Mouse (Mus musculus): ENCODE results near the gene Arpc5l.
"Not testable (repeated sequence)": the region's sequence is repeated elsewhere in the genome, so short reads cannot be mapped to it uniquely, and the experiment has no call there.

Arpc5l gene

DNA sequence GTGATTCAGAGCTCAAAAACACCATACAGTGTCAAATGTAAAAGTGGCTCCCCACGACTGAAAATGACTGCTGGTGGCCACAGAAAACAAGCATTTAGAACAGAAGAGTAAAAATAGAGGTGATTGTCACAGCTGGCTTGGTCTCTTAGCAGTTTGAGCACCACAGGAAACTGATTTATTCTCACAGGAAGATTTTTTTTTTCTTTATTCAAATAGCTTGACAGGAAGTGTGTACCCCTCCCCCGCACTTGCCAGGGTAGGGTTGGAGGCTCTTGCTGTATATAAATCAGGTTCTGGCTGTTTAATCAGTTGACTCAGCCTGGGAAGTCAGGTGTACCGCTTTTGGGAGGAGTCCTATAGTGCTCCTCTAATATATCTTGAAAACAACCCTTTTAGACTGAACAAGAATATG, 3.8 kb downstream of the Arpc5l start:
- CTCF ChIA-PET: interaction anchor here in 1 of 4 experiments (0.5 kb wide), 1 partner anchor 81 kb away, joined by 3 read pairs; the partner anchor contains the start of gene Nr6a1

DNA sequence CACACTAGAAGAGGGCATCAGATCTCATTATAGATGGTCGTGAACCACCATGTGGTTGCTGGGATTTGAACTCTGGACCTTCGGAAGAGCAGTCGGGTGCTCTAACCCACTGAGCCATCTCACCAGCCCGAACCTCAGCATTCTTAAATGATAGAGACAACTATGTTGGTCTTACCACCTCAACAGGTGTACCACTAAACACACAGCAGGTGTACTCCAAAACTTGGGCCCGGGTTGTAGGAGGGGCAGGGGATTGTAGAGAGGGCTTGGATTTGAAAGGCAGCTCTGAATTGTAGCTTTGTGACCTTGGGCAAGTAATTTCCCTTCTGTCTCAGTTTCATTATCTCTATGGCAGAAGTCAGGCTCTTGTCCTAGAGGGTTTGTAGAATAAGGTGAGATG, 5.0 kb downstream of the Arpc5l start:
- CTCF ChIA-PET: not testable (repeated sequence)
- POLR2A ChIA-PET: interaction anchor here in 3 of 4 experiments (0.7 to 13.2 kb wide), 5 partner anchors 8 to 25 kb away, joined by 3 to 225 read pairs (median 29); no protein-coding TSS in a partner anchor

More for the DNA sequence above, 3.8 kb downstream of the Arpc5l start:
- POLR2A ChIA-PET: interaction anchor here in 3 of 4 experiments (0.7 to 13.2 kb wide), 16 partner anchors 8 to 181 kb away, joined by 3 to 225 read pairs (median 5); partner anchors contain the start of genes Golga1 (in 1 of the 3) and Scai (in 1 of the 3)

DNA sequence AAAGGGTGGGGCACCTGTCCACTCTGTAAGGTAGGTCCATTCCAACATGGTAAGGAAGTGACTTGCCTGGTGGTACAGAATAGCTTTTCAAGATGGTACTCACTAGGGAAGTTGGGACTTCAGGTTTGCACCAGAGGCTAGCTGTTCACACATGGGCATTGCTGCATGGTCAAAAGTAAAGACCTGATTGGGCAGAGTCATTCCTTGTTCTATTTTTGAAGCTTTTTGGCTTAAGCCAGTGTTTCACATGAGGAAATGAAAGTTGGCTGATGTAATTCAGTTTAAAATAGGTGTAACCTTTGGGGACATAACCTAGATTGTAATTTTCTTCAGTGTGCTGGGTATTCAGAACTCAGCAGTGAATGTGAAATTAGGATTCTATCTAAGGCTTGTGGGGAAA, 6.1 kb downstream of the Arpc5l start:
- ChIA-PET CTCF (no interaction called here), POLR2A (interaction anchor here in 1 of 4 experiments (1.3 to 9.0 kb wide), 2 partner anchors 8 to 12 kb away, joined by 4 to 55 read pairs; no protein-coding TSS in a partner anchor)

- ChIA-PET CTCF (no interaction called here), POLR2A (interaction anchor here in 1 of 4 experiments (1.3 to 9.0 kb wide), 2 partner anchors 9 to 13 kb away, joined by 4 to 55 read pairs; no protein-coding TSS in a partner anchor)
These were observed 6.8 kb downstream of the Arpc5l start for GRCm38 (mm10) chr2:39011971-39012370.

- ChIA-PET POLR2A (interaction anchor here in 3 of 4 experiments (0.5 to 9.0 kb wide), 6 partner anchors 9 to 120 kb away, joined by 3 to 62 read pairs (median 24); partner anchors contain the start of genes Arpc5l (in 2 of the 3) and Rpl35 (in 2 of the 3)), CTCF (interaction anchor here in 1 of 4 experiments (1.0 kb wide), 1 partner anchor 14 kb away, joined by 3 read pairs; no protein-coding TSS in a partner anchor)
These were observed 7.7 kb downstream of the Arpc5l start for GRCm38 (mm10) chr2:39012768-39013279.

- ChIA-PET CTCF (no interaction called here), POLR2A (interaction anchor here in 3 of 4 experiments (0.9 to 7.9 kb wide), 9 partner anchors 9 to 136 kb away, joined by 3 to 62 read pairs (median 5); partner anchors contain the start of genes Arpc5l (in 2 of the 3) and Rpl35 (in 2 of the 3))
These were observed 11.4 kb downstream of the Arpc5l start for GRCm38 (mm10) chr2:39016581-39016980.

DNA sequence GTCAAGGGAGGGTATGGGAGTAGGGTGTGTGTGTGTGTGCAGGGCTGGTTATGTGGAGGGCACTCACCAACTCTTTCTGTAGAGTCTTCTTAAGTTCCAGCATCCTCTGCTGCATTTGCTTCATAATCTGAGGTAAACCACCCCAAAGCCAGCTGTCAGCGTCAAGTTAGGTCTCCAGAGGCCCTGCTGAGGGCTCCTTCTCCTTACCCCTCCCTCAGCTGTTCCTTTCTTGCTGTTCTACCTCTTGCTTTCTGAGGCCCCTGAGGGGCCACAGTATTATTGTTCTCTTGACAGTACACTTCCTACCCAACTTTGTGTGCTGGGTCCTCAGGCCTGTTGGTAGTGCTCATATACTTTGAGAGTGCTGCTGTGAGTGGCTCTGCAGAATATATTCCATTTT, 14.9 kb downstream of the Arpc5l start:
- ChIA-PET CTCF (interaction anchor here in 2 of 4 experiments (0.6 kb wide), 2 partner anchors 236 to 609 kb away, joined by 10 to 16 read pairs; no protein-coding TSS in a partner anchor), POLR2A (interaction anchor here in 1 of 4 experiments (1.1 to 7.9 kb wide), 4 partner anchors 11 to 20 kb away, joined by 5 to 62 read pairs (median 5); partner anchors contain the start of genes Arpc5l and Rpl35)

DNA sequence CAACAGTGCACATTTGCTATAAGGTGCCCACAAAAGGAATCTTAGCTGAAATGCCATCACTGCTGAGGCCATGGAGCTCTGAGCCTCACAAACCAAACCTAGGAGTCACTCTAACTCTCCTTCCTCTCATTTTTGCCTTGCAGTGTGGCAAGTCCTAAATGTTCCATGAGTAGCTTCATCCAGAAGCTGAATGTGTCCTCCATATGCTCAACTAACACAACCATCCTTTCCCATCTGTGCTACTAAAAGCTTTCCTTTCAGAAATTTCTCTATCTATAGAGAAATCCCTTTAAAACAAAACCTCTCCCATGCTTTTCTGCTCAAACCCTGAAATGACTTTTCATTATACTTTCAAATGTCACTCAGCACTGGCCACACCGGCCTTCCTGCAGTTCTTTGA, 26.5 kb downstream of the Arpc5l start:
- POLR2A ChIA-PET: interaction anchor here in 2 of 4 experiments (0.6 to 1.7 kb wide), 4 partner anchors 14 to 351 kb away, joined by 3 to 4 read pairs (median 4); no protein-coding TSS in a partner anchor
- CTCF ChIA-PET: interaction anchor here in 1 of 4 experiments (0.6 kb wide), 1 partner anchor 234 kb away, joined by 24 read pairs; no protein-coding TSS in a partner anchor

- CTCF ChIA-PET: no interaction called here
- POLR2A ChIA-PET: interaction anchor here in 1 of 4 experiments (1.2 kb wide), 1 partner anchor 32 kb away, joined by 3 read pairs; no protein-coding TSS in a partner anchor
These were observed 35.1 kb downstream of the Arpc5l start for GRCm38 (mm10) chr2:39040215-39040614.

GRCm38 (mm10) chr2:39048515-39048914, 43.4 kb downstream of the Arpc5l start:
- ChIA-PET POLR2A (no interaction called here), CTCF (no interaction called here)

DNA sequence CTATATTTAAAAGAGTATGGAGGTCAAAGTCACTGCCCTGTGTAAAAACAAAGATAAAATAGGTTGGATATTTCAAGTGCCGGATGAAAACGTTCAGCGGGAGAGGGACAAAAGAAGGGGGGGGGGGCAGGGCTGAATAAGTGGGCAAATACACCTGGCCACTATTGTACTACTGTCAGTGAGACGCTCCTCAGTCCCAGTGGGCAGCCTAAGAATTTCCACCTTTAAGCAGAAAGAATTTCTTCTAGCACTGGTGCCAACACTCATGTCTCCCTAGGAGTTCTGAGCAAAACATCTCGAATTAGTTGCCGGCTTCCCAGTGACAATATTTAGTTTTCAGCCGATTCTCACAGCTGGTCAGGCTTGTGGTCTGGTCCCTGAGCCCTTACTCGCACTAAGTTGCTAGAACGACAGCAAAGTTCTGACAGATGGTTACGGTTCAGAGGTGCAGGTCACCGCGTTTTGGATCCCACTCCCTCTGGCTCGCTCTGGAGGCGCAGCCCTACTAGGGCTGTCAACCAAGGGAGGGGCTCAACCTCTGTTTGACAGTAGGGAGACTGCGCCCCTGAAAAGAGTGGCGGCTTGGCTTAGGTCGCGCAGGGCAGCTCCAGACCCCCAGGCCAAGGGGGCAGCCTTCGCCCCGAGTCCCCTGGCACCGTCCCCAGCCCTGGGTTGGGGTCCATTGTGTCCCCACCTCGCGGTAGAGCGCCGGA, 59.7 kb downstream of the Arpc5l start:
- ChIA-PET CTCF (interaction anchor here in 1 of 4 experiments (0.6 kb wide), 1 partner anchor 268 kb away, joined by 4 read pairs; no protein-coding TSS in a partner anchor), POLR2A (interaction anchor here in 3 of 4 experiments (0.6 to 1.7 kb wide), 10 partner anchors 11 to 396 kb away, joined by 3 to 7 read pairs (median 4); partner anchors contain the start of gene Arpc5l (in 1 of the 3))
